Mouse (Mus musculus) kidney, adult 10 weeks (tissue): ENCODE data around the gene Trmt10b. TPM values are rescaled to one million over a fixed set of nuclear protein-coding genes. Genes with fewer than 3 reads are reported as not detected.

Experiments used
- polyA plus RNA-seq: library from polyadenylated mRNA; stranded (reverse); fragments of 350-450 nt; fragmentation: Illumina TruSeq; extraction: RNeasy Lipid Tissue Mini Kit (QIAGEN cat#74804); gene quantifications from one replicate; pipeline ENCODE4 v1.2.3, GENCODE M21; 2014; ENCODE audit warnings: low read depth, low replicate concordance

Gene Trmt10b
- 12.3 TPM for polyA plus RNA-seq

GRCm38 (mm10) chr4:45296662-45297564, at the start of gene Trmt10b:
TSS of gene Trmt10b (plus strand) at chr4:45297127.

GRCm38 (mm10) chr4:45341669-45342249, 44.8 kb downstream of the Trmt10b start, which contains the start of gene Dcaf10:
TSS of gene Dcaf10 (plus strand) at chr4:45342101.

GRCm38 (mm10) chr4:45342286-45343155, 45.6 kb downstream of the Trmt10b start, which contains the start of gene Exosc3:
TSS of gene Exosc3 (minus strand) at chr4:45342732.

Other genes starting within 250 kb of the Trmt10b start
- gene Fbxo10, start 212.5 kb upstream of the Trmt10b start, polyA plus RNA-seq: 1.9 TPM
- gene Tomm5, start 189.0 kb upstream of the Trmt10b start, polyA plus RNA-seq: 129 TPM
- 0.12 TPM for gene Frmpd1, start 112.3 kb upstream of the Trmt10b start, polyA plus RNA-seq
- gene Dcaf10, start 45.0 kb downstream of the Trmt10b start, polyA plus RNA-seq: 24.4 TPM
- 47.1 TPM for gene Exosc3, start 45.6 kb downstream of the Trmt10b start, polyA plus RNA-seq
- 91.0 TPM for gene Slc25a51, start 111.6 kb downstream of the Trmt10b start, polyA plus RNA-seq
- gene Shb, start 235.3 kb downstream of the Trmt10b start, polyA plus RNA-seq: 9.9 TPM